Mouse (Mus musculus) urinary bladder, adult 2 months (tissue): ENCODE data around the gene Tcirg1. TPM values are rescaled to one million over a fixed set of nuclear protein-coding genes. Genes with fewer than 3 reads are reported as not detected.

Experiments
- DNase-seq: peaks from one replicate; pipeline ENCODE4 v3.0.0; 2022; ENCODE audit warnings: low spot score
- polyA plus RNA-seq: library from polyadenylated mRNA; depleted of rRNA; stranded (reverse); fragments of >200 nt; gene quantifications from 2 replicates; pipeline ENCODE4 v1.2.3, GENCODE M21; 2012

Gene Tcirg1
- polyA plus RNA-seq, 1 experiment: 112 TPM

GRCm38 (mm10) chr19:3898952-3899351 is 8.0 kb downstream of the Tcirg1 start:
- DNase-seq: no peak

- no peak for DNase-seq
Observed at GRCm38 (mm10) chr19:3897557-3897956, 9.4 kb downstream of the Tcirg1 start.

GRCm38 (mm10) chr19:3896208-3896607 is 10.7 kb downstream of the Tcirg1 start:
- no peak for DNase-seq

- no peak for DNase-seq
Observed at GRCm38 (mm10) chr19:3895171-3895631, 11.7 kb downstream of the Tcirg1 start.

GRCm38 (mm10) chr19:3894294-3894693 is 12.6 kb downstream of the Tcirg1 start:
- no peak for DNase-seq

GRCm38 (mm10) chr19:3893545-3894116 is 13.3 kb downstream of the Tcirg1 start:
- no peak for DNase-seq

- DNase-seq: no peak
Observed at GRCm38 (mm10) chr19:3890181-3890580, 16.8 kb downstream of the Tcirg1 start.

- no peak for DNase-seq
Observed at GRCm38 (mm10) chr19:3889096-3889495, 17.8 kb downstream of the Tcirg1 start.

- no peak for DNase-seq
Observed at GRCm38 (mm10) chr19:3884325-3884990, 22.5 kb downstream of the Tcirg1 start.

- no peak for DNase-seq
Observed at GRCm38 (mm10) chr19:3882214-3882613, 24.7 kb downstream of the Tcirg1 start.

- DNase-seq: no peak
Observed at GRCm38 (mm10) chr19:3880054-3880848, 26.7 kb downstream of the Tcirg1 start.

- DNase-seq: no peak
Observed at GRCm38 (mm10) chr19:3875045-3875444, 31.9 kb downstream of the Tcirg1 start.

- no peak for DNase-seq
Observed at GRCm38 (mm10) chr19:3872373-3872772, 34.6 kb downstream of the Tcirg1 start.

- no peak for DNase-seq
Observed at GRCm38 (mm10) chr19:3871468-3871867, 35.5 kb downstream of the Tcirg1 start.

GRCm38 (mm10) chr19:3868290-3868689 is 38.6 kb downstream of the Tcirg1 start:
- no peak for DNase-seq

- DNase-seq: no peak
Observed at GRCm38 (mm10) chr19:3864960-3865359, 42.0 kb downstream of the Tcirg1 start.

GRCm38 (mm10) chr19:3862713-3863112 is 44.2 kb downstream of the Tcirg1 start:
- no peak for DNase-seq

- DNase-seq: no peak
Observed at GRCm38 (mm10) chr19:3857220-3857619, 49.7 kb downstream of the Tcirg1 start.

- DNase-seq: no peak
Observed at GRCm38 (mm10) chr19:3855601-3856000, 51.3 kb downstream of the Tcirg1 start.

- no peak for DNase-seq
Observed at GRCm38 (mm10) chr19:3855091-3855490, 51.8 kb downstream of the Tcirg1 start.

- no peak for DNase-seq
Observed at GRCm38 (mm10) chr19:3853891-3854290, 53.0 kb downstream of the Tcirg1 start.

GRCm38 (mm10) chr19:3853121-3853520 is 53.8 kb downstream of the Tcirg1 start:
- peak; percentile 16 for DNase-seq
